Mouse (Mus musculus): ENCODE measurements around the gene Fank1. TPM values are rescaled to one million over a fixed set of nuclear protein-coding genes. Genes with fewer than 3 reads are reported as not detected.
A peak's percentile ranks its signal among the peaks of the same experiment; 100 is the strongest.

Fank1 gene
- 1 to 10 TPM in 1 of 2 experiments, under 1 TPM in 1; 0.71 to 1.1 TPM for total RNA-seq (2021)
- long read RNA-seq, experiment 1, partial matches to known transcripts: 0 of 1 reads
- long read RNA-seq, experiment 1, other reads (novel, unspliced or antisense): 1 of 1 reads
- long read RNA-seq, experiment 2, partial matches to known transcripts: 0 of 4 reads
- long read RNA-seq, experiment 2, other reads (novel, unspliced or antisense): 3 of 4 reads

DNA sequence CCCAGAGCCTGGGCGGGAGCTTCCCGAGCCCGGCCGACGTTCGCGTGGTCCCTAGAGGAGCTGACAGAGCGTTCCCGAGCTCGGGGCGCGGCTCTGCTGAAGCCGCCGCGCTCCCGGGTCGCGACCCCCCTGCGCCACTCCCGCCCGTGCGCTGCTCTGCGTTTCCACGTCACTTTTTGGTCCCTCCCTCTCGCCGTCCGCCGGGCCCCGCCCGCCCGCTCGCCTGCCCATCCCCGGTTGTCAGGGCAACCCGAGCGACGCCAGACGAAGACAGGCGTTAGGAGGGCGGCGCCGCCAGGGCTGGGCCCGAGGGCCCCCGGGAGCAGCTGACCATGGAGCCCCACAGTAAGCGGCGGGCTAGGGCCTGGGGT is at the start of gene Fank1:
Fank1 (plus strand) TSS at position 236 of the 371 bp plus-strand sequence.
- DNase-seq (ENCODE audit: low spot score in 2 of 2): peak; percentile 69 to 76

DNA sequence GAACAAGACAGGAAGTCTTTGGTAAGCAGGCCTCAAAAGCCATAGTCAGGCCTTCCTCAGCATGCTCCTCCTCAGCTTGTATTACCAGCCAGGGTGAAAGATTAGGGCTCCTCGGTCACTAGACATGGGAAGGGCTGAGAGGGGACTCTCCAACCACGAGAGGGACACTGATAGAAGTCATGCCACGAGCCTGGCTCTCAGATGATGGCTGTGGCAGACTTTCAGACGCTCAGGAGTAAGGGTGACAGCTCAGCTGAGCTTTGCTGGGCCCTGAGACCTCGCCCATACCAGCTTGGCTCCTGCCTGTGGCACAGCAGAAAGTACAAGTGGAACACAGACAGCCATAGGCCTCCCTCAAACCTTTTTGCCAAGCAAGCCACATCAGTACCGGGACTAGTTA is 49.6 kb upstream of the Fank1 start:
- DNase-seq (ENCODE audit: low spot score in 2 of 2): no peak

DNA sequence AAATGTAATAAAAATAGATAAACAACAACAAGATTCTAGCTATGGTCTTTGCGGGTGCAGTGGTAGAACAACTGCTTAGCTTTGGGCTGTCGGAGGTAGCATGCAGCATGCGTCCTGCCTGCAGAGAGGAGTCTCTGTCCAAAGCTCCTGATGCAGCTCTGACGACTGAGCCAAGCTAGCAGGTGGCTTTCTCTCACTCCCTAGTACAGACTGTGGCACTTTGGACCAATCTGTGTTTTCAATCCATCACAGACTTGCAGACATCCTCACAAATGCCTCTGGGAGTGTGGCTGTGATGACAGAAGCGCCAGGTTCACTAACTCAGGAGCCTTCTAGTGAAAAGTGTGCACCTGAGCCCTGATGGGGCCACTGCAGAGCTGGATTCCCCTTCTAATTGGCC is 47.3 kb upstream of the Fank1 start:
- DNase-seq (ENCODE audit: low spot score in 2 of 2): no peak

DNA sequence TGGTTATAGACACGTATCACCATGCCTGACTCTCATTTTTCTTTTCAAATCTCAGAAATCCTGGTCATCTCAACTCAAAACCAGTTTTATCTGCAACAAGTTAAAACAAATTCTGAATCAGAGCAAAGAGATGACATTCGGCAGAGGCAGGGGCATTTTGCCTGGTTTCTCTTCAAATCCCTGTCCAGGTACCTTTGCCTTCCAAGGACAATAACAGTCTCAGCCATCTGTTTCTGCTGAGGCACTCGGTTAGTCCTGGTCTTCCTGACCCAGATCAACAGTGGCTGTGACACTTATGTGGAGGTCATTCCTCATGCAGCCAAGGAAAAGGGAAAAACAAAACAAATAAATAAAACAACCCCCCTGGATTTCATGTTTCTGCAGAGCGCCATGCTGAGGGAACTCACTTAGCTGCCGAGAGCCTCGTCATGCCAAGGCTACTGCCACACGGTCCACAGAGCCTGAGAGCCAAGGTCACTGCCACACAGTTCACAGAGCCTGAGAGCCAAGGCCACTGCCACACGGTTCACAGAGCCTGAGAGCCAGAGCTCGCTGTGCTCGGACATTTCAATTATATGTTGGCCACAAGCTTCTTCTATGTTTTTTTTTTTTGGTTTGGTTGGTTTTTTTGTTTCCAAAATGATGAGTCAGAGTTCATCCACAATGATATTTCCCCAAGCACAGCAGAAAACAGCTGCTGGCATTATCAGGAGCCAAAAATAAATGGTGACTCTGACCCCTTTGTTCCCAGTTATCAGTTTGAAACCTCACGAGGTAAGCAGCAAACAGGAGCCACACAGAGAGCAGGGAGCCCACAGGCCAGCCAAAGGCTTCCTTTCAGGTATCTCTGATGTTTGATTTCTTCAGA is 46.1 kb upstream of the Fank1 start:
- DNase-seq (ENCODE audit: low spot score in 2 of 2): no peak

DNA sequence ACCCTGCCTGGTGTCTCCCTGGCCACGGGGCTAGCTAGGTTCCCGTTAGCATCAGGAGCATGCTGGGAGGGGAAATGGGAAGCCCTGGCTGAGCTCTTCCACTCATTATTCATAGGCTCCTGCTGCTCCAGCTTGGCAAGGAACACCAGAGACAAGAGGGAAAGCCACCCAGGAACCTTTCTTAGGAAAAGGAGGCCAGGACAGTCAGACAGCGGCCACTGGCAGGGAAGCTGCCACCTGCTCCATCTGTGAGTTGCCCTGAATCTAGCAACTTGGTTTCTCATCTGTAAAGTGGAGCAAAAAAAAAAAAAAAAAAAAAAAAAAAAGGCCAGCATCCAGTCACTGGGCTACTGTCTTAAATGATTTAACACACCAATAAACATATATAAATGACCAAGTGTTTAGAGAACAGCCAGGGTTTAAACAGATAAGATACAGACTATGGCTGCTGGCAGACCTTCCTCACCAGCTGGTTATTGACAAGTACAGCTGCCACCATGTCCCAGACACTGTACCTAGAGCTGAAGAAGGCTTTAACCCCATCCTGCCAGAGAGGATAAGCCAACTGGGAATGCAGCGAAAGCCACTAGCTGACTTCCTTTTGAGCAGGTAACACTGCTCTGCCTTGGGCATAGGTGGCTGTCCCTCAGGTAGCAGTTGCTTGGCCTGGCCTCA is 44.6 kb upstream of the Fank1 start:
- no peak for DNase-seq (ENCODE audit: low spot score in 2 of 2)

DNA sequence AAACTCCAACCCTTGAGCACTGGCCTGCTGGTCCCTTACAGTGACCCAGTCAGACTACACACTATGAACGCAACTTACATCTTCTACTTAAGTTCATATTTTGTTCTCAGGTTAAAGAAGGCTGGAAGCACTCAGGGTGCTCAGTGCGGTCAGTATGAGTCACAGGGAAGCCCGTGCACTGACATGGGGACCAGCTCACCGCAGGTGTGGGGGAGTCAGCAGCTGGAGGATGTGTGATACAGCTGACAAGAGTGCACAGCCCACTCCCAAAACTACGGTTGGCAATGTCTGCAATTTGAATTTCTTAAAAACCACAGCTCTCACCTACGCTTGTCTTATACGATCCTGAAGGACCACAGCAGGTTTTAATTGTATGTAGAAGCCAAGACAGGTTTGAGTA is 36.1 kb upstream of the Fank1 start:
- DNase-seq (ENCODE audit: low spot score in 2 of 2): no peak

DNA sequence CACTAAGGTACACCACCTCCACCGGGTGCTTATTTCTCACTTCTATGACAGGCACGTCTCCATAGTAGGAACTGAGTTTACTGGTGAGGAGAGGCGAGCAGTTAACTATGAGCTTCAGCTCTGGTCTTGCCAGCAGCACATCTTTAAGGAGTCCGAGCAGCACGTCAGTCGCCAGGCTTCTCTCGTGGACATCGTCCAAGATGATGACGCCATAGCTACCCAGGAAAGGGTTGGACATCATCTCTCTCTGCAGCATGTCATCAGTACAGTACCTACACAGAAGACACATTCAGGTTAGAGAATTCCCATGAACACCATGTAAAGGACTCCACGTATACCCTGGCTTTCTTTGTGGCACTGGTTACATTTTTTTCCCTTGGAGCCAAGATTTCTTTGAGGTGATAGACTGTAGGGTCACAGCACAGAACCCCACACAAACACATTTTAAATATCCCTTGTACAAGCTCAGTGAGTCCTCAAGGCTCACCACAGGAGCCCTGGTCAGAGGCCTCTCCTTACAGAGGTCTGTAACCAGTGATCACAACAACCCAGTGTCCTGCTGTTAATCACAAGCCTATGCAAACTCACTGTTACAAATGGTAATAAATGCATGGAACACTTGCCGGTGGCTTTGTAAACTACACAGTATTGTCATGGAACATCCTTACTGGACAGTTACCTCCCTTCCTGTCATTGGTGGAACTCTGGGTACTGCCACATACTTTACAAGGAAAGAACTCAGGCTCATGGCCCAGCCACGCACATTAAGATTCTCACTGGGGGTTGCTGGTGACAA is 33.9 kb upstream of the Fank1 start:
- DNase-seq (ENCODE audit: low spot score in 2 of 2): no peak

DNA sequence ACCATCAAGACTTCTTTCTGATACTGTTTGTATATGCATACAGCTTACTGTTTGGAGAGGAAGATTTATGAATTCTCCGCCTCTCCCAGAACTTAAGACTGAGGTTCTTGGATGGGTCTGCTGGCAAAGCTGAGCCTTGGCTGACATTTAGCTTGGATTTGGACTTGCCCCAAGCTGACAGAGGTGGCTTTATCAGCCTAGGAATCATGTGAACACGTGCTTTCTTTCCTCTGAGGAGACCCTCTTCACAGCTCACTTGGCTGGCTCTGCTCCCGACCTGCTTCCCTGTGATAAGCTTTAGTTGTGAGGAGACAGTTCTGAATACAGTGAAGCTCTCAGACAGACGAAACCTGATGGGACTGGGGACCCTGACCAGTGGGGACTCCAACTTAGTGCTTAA is 33.0 kb upstream of the Fank1 start:
- DNase-seq (ENCODE audit: low spot score in 2 of 2): no peak

DNA sequence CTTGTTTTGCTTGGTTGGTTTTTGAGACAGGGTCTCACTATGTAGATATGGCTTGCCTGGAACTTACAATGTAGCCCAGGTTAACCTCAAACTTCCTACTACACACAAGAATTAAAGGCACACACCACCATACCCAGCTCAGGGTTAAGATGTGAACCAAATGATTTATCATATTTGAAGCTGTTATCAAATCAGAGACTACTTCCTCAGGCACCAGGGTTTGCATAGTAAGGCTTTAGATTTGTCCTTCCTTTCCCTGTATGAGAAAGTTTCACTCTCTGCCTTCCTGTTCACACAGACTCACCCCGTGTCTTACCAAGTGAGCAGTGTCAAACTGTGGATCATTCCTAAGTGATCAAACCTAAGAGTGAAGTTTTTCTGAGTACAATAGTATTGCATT is 32.5 kb upstream of the Fank1 start:
- no peak for DNase-seq (ENCODE audit: low spot score in 2 of 2)

DNA sequence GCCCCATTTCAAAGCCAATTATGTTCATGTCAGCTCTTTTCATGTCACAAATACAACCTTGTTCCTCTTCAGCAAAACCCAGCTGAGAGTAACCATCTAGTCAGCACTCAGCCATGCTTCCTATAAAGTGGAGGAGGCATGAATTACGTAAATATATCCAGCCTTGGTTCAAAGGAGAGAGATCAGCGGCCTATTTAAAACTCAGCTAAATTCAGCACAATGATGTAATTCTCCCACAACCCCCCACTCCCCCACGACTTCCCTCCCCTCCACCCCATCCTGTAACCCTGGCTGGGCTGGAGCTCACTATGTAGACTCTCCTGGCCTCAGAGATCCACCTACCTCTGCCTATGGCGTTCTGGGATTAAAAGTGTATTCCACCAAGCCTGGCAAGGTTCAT is 32.0 kb upstream of the Fank1 start:
- no peak for DNase-seq (ENCODE audit: low spot score in 2 of 2)

DNA sequence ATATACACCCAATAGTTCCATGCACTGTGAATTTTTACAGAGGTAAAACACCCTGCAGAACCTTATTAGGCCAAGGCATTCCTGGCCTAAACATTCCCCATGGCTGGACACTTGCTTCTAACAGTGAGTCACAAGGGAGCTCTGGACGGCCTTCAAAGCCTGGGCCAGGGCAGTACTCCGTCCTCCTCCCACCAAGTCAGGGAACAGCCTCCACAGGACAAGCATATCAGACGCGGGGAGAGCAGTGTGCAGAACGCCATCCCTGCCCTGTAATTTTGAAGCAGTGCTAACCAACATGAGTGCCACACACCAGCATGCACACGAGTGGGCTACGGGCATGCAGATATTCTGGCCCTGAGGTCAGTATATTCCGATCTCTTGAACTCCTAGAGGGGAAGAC is 29.3 kb upstream of the Fank1 start:
- DNase-seq (ENCODE audit: low spot score in 2 of 2): peak in 1 of 2 experiments; percentile 24

DNA sequence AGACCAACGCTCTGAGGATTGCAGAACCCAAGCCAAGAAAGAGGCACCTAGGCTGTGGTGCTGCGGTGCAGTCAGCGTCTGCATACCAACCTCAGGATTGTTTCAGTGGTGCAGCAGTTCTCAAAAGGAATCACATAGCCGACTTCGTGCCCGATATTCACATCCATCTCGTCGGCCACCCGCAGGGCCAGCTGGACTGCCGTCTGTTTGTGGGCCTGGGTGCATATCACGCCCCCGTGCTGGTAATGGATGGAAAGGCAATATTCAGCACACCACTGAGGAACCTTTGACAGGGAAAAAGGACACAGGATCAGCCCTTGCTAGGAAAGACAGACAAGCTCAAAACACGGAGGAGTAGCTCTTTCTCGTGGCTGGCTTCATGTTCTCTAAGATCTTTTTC is 27.9 kb upstream of the Fank1 start:
- no peak for DNase-seq (ENCODE audit: low spot score in 2 of 2)

DNA sequence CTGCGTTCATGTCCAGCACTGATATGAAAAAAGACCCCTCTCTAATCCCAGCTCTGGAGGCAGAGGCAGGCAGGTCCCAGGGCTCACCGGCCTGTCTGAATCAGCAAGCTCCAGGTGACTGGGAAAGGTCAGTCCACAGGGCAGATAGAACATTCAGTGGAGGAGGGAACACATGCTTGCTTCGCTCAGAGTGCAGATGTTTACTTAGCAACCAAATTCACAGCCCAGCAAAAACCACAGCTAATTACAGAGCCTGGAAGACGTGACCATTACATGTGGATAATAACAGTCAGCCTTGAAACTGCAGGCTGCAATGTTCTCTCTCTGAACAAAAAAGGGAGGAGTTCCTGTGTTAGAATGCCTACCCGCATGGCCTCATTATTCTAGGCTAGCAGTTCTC is 26.0 kb upstream of the Fank1 start:
- DNase-seq (ENCODE audit: low spot score in 2 of 2): no peak

DNA sequence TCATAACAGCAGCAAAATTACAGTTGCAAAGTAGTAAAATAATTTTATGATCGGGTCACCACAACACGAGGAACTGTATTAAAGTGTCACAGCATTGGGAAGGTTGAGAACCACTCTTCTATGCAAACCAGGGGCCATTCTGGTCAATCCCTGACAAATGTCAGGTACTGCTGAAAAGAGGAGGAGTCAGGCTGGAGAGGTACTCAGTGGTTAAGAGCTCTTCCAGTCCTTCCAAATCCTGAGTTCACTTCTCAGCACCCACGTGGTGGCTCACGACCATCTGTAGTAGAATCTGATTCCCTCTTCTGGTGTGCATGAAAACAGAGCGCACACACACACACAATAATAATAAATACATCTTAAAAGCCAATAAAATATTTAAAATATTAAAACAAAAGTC is 25.5 kb upstream of the Fank1 start:
- DNase-seq (ENCODE audit: low spot score in 2 of 2): no peak

DNA sequence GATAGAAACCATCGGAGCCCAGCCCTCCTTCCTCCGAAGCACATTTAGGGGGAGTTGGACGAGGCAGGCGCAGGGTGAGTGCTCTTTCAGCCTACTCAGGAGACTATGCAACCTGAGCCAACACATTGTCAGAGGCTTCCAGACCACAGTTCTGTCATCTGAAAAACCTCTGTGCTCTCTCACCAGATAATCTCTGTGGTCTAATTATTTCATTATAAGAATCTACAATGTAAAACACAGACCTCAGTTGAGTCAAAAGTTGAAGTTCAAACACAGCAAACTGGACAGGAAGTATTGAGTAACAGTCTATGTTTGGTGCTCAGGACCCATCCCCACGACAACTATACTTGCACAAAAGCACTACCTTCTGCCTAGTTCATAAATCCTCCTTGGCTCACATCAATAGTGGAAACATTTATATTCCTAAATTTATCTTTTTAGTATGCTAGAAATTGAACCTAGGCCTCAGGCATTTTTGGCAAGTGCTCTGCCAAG is 18.7 kb upstream of the Fank1 start:
- no peak for DNase-seq (ENCODE audit: low spot score in 2 of 2)

DNA sequence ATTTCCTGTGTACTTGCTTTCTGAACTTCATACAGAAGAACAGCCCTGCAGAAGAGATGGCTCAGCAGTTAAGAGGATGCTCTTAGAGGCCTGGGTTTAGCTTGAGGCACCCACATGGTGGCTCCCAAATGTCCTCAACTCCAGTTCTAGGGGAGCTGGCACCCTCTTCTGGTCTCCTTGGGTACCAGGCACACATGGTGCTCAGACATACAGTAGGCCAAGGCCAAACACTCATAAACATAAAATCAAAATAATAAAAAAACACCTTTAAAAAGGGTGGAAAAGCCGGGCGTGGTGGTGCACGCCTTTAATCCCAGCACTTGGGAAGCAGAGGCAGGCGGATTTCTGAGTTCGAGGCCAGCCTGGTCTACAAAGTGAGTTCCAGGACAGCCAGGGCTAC is 17.9 kb upstream of the Fank1 start:
- DNase-seq (ENCODE audit: low spot score in 2 of 2): no peak

DNA sequence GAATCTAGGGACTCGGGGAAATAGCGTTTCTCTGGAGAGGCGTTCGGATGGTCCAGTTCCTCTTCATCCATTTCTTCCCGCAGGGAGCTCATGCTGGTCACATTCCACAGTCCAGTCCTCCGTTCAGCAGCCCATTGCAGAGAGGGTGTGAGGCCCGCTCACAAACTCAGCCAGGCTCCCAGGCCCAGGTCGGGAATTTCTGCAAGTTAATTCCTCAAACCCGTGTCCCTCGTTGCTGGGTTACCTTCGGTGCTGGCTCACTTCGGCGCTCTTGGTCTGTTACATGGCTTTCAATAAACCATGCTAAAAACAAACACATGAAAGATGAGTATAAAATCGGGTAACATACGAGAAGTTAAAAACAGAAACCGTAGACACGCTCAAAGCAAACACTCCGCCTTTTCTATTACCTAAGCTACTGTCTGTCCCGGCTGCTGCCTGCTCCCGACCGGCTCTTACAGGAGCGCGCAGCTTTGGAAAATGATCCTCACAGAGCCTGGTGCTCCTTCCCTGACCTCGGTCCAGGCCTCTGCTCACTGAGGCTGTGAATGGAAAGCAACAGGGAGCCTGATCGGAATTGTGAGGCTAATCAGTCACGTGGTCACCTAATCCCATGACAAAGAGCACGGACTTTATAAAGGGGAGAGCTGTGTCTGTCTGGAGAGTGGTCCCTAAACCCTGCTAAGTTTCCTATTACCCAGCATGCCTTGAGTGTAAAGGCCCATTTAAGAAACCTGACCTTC is 16.9 kb upstream of the Fank1 start:
- DNase-seq (ENCODE audit: low spot score in 2 of 2): no peak

DNA sequence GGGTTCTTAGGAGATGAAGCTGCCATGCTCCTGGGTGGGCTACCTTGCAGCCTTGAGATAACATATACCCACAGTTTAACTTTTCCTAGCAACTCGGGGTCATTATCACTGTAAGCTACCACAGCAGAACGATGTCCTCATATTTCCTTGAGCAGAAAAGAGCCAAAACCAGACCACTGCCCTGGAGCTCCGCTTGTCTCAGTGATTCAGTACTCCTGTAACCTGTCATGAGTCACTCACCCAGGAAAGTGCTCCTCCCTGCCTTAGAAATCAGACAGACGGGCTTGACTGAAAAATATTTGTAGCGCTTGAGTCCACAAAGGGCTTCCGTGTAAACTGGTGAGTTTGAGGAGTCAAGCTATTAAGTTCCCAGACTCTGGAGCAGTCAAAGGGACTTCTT is 14.0 kb upstream of the Fank1 start:
- no peak for DNase-seq (ENCODE audit: low spot score in 2 of 2)

DNA sequence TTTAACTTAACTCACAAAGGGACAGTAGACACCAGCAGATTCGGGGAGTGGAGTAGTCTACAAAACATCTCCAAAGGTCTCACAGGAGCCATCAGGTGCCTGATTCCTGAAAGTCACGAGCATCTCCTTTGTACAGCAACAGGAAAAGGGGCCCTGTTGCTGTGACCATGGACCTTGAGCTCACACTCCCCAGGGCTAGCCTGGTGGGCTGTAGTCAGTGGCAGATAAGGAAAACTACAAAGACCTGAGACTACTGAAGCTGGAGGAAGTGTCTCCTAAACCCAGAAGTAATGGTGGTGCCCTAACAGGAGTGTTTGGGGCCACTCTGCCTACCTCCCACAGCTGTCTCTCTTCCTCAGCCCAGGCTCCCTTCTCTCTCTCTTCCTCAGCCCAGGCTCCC is 12.2 kb upstream of the Fank1 start:
- no peak for DNase-seq (ENCODE audit: low spot score in 2 of 2)

DNA sequence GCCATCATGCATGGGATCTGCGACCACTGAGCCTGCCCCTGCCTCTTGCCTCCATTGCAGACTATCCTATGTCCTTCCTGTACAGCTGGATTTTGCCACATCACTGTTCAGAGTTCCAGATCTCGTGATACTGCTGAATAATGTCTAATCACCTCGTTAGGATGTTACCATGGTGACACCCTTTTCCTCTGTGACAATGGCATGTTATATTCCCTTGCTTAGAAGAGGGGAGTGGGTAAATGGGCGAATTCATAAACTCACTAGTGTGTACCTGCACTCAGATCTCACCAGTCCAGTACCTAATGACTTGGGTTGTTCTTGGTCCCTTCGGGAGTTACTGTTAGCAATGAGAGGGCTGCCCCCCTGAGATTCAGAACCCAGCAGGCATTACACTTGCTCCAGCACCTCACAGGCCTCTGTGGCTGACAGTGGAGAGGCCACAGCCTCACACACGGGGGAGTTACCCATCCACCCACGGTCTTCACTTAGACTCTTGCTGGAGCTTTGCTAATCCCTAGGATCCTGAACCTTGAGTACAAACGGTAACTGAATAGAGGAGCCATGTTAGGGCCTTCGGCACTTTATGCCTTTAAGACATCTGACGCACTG is 11.3 kb upstream of the Fank1 start:
- DNase-seq (ENCODE audit: low spot score in 2 of 2): no peak
